In genomic region chr5:35893805-35894260, GRCm38 (mm10) we compare ENCODE assay signal across 8 mouse cellular contexts. TPM values are rescaled to one million over a fixed set of nuclear protein-coding genes. Genes with fewer than 3 reads are reported as not detected.
DNase-seq lines count a peak whose midpoint lies in the region; ATAC-seq and TF ChIP-seq lines count a peak whose summit lies in the region.

No protein-coding gene starts in this region.

- DNase-seq in cerebellum, adult 18-20 months = peak; percentile 73 to 79
- DNase-seq in forebrain, postnatal 0 days = peak; percentile 58
- peak; percentile 65 to 77 for DNase-seq in heart, postnatal 36 days
- DNase-seq in layer of hippocampus, adult 8-10 months (ENCODE audit: low spot score in 2 of 2) = peak; percentile 41 to 50
- peak; percentile 42 to 49 for DNase-seq in thymus, postnatal 10 days (ENCODE audit: low spot score in 2 of 2)

- no peaks in the 10 kb centered on the region for H3K27me3 ChIP-seq in ES-Bruce4 (ENCODE audit: control insufficient read depth, insufficient read depth, low read length, poor library complexity, severe bottlenecking)
- no peaks in the 10 kb centered on the region for H3K27me3 ChIP-seq in forebrain, postnatal 0 days (ENCODE audit: insufficient read depth, low read length)
- no peaks in the 10 kb centered on the region for H3K27me3 ChIP-seq in lung, embryonic 16.5 days (ENCODE audit: control insufficient read depth, insufficient read depth, low read depth, low read length)

- 1% methylated on average over 21 of the region's 21 CpGs for WGBS in forebrain, postnatal 0 days
- WGBS in lung, embryonic 16.5 days = 1% methylated on average over 21 of the region's 21 CpGs
- under 1% methylated on average over 21 of the region's 21 CpGs for WGBS in olfactory bulb, adult 2 months

- peak overlapping the region; percentile 84 for H3K4me2 ChIP-seq in forebrain, postnatal 0 days (ENCODE audit: low read depth)
- H3K4me2 ChIP-seq in lung, embryonic 16.5 days (ENCODE audit: low read depth, low read length) = peak overlapping the region; percentile 87

- TF ChIP-seq EP300 in ES-Bruce4 (IDR thresholded peaks at IDR 0.05; ENCODE audit: insufficient read depth, low read depth, low read length) = no peak

- no peak for TF ChIP-seq POLR2A in ES-Bruce4 (IDR thresholded peaks at IDR 0.05; ENCODE audit: insufficient read depth, low read length)
- no peak for TF ChIP-seq POLR2A in olfactory bulb, adult 2 months (IDR thresholded peaks at IDR 0.05; ENCODE audit: insufficient read depth, low read depth, low read length)

- H3K9ac ChIP-seq in ES-Bruce4 (ENCODE audit: low read depth, poor library complexity, severe bottlenecking) = peak overlapping the region; percentile 60
- peak overlapping the region; percentile 91 for H3K9ac ChIP-seq in forebrain, postnatal 0 days
- peak overlapping the region; percentile 94 for H3K9ac ChIP-seq in lung, embryonic 16.5 days (ENCODE audit: low read length)

- no peaks in the 10 kb centered on the region for H3K4me1 ChIP-seq in ES-Bruce4 (ENCODE audit: control insufficient read depth, insufficient read depth, low read length)
- H3K4me1 ChIP-seq in forebrain, postnatal 0 days (ENCODE audit: insufficient read depth) = peaks cover 8% of the 10 kb centered on the region
- H3K4me1 ChIP-seq in lung, embryonic 16.5 days (replicated peaks; ENCODE audit: control insufficient read depth, insufficient read depth, low read length) = peaks cover 28% of the 10 kb centered on the region
- peaks cover 12% of the 10 kb centered on the region for H3K4me1 ChIP-seq in olfactory bulb, adult 2 months (ENCODE audit: control insufficient read depth, insufficient read depth, low read length)

- peak overlapping the region; percentile 74 for H3K4me3 ChIP-seq in ES-Bruce4 (ENCODE audit: low read depth, low read length)
- peak overlapping the region; percentile 94 for H3K4me3 ChIP-seq in forebrain, postnatal 0 days (ENCODE audit: low read depth, low read length)
- peak overlapping the region; percentile 84 for H3K4me3 ChIP-seq in lung, embryonic 16.5 days (ENCODE audit: low read length)
- peak overlapping the region; percentile 96 for H3K4me3 ChIP-seq in olfactory bulb, adult 2 months (ENCODE audit: insufficient read depth, low read depth, low read length)

- intact Hi-C loops in heart, postnatal 36 days (cut with DNase I) = loop anchor here (1.0 to 5.0 kb wide), 2 partner anchors 33 to 81 kb away; no protein-coding TSS in a partner anchor

- 0 out of 2 replicates have a peak, but pooled peaks have one; percentile 14 for ATAC-seq in forebrain, postnatal 0 days
- peak; percentile 50 for ATAC-seq in lung, embryonic 16.5 days (ENCODE audit: low read depth)

- H3K27ac ChIP-seq in ES-Bruce4 (ENCODE audit: insufficient read depth, low read length) = no peak overlapping the region
- H3K27ac ChIP-seq in forebrain, postnatal 0 days (ENCODE audit: low read depth, low read length) = peak overlapping the region; percentile 79; the same call in 1 of the 2 replicates
- peak overlapping the region; percentile 84 for H3K27ac ChIP-seq in lung, embryonic 16.5 days (ENCODE audit: low read length)
- peak overlapping the region; percentile 16; the same call in 1 of the 2 replicates for H3K27ac ChIP-seq in olfactory bulb, adult 2 months (ENCODE audit: insufficient read depth, low read depth, low read length)

- H3K9me3 ChIP-seq in ES-Bruce4 (replicated peaks; ENCODE audit: control insufficient read depth, insufficient read depth, low read length, poor library complexity, severe bottlenecking) = no peaks in the 10 kb centered on the region
- H3K9me3 ChIP-seq in forebrain, postnatal 0 days (ENCODE audit: low read length) = no peaks in the 10 kb centered on the region
- H3K9me3 ChIP-seq in lung, embryonic 16.5 days (ENCODE audit: control insufficient read depth, low read length) = no peaks in the 10 kb centered on the region

- TF ChIP-seq CTCF in ES-Bruce4 (IDR thresholded peaks at IDR 0.05; ENCODE audit: low read depth, low read length) = no peak
- TF ChIP-seq CTCF in forebrain, postnatal 0 days (IDR thresholded peaks at IDR 0.05; ENCODE audit: low read depth) = peak; percentile 51
- TF ChIP-seq CTCF in olfactory bulb, adult 2 months (IDR thresholded peaks at IDR 0.05; ENCODE audit: insufficient read depth, low read depth, low read length) = no peak

- no peaks in the 10 kb centered on the region for H3K36me3 ChIP-seq in ES-Bruce4 (ENCODE audit: control insufficient read depth, insufficient read depth, low read length, poor library complexity, severe bottlenecking)
- H3K36me3 ChIP-seq in forebrain, postnatal 0 days (ENCODE audit: insufficient read depth) = no peaks in the 10 kb centered on the region
- no peaks in the 10 kb centered on the region for H3K36me3 ChIP-seq in lung, embryonic 16.5 days (ENCODE audit: control insufficient read depth, insufficient read depth, low read length)

RNA-seq across cellular contexts. Expression of gene Afap1, which starts 0.7 kb away (rescaled TPM):
- polyA plus RNA-seq in ES-Bruce4 (2011; ENCODE audit: insufficient read depth, insufficient read length, low read depth, missing spikeins) = 31.7 and 33.8 TPM in 2 replicates
- total RNA-seq in forebrain, postnatal 0 days (2014; rRNA removed) = 44.2 and 48.2 TPM in 2 replicates
- 45.6 and 49.3 TPM in 2 replicates for polyA plus RNA-seq in forebrain, postnatal 0 days (2015; fragmentation: Nextera tagmentation; extraction: Ambion mirVana)
- 10 to 100 TPM; 20.8 to 20.9 TPM for total RNA-seq in heart, postnatal 36 days (2021)
- total RNA-seq in layer of hippocampus, adult 8-10 months (2022) = 10 to 100 TPM; 26.1 to 37.1 (median 28.7) TPM
- polyA plus RNA-seq in lung, embryonic 16.5 days (2015; fragmentation: Nextera tagmentation; extraction: Ambion mirVana) = 19.4 and 20.8 TPM in 2 replicates
- 69.1 TPM in 1 of 2 replicates, not detected in the other for polyA plus RNA-seq in olfactory bulb, adult 2 months (2012; ENCODE audit: insufficient read depth, insufficient read length, low replicate concordance, missing spikeins)
